Mouse (Mus musculus): ENCODE results near the gene Clstn3.

DNA sequence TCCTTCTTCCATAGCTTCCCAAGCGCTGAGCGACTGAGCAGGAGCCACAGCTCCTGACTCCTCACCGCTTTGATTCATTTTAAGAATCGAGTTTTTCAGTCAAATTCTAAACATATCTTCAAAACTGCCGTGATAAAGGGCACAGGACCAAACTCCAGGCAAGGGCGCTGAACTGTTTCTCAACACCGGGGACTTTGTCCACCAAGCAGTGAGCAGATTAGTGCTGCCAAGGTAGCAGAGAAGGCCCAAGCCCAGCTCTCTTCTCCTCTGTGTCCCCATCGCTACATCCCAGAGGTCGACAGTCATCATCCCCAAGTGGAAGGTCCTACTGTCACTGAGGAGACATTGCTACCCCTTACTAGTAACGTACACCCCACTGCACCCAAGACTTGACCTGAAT is 58.3 kb downstream of the Clstn3 start:
- TF ChIP-seq CTCF (IDR thresholded peaks at IDR 0.05; ENCODE audit: insufficient read depth, low read length) (no peak), POLR2A (IDR thresholded peaks at IDR 0.05; ENCODE audit: borderline replicate concordance, extremely low read depth, low read depth, low read length) (no peak)
